26 mouse cellular contexts compared by ENCODE assay signal in genomic region chr6:143423026-143423425, GRCm38 (mm10).
DNase-seq lines count a peak whose midpoint lies in the region; ATAC-seq lines count a peak whose summit lies in the region.
"Had no signal": no experiment of that assay in that cellular context is flagged by ENCODE, and none has a peak within 500 bp of the region (broad histone marks: within the 10 kb centered on the region; RNA-seq: fewer than 3 reads in every experiment).

No protein-coding gene starts in this region.

- no peak overlapping the region for H3K4me2 ChIP-seq in heart, embryonic 11.5 days
- H3K4me2 ChIP-seq in intestine, embryonic 14.5 days (ENCODE audit: low read length): no peak overlapping the region
- no peak overlapping the region for H3K4me2 ChIP-seq in intestine, embryonic 16.5 days (ENCODE audit: low read depth, low read length)
- H3K4me2 ChIP-seq in limb, embryonic 12.5 days: no peak overlapping the region
- no peak overlapping the region for H3K4me2 ChIP-seq in kidney, embryonic 15.5 days
- H3K4me2 ChIP-seq: embryonic facial prominence, embryonic 13.5 days; embryonic facial prominence, embryonic 15.5 days; forebrain, embryonic 12.5 days had no signal

- H3K36me3 ChIP-seq in heart, embryonic 11.5 days (ENCODE audit: control insufficient read depth, insufficient read depth, low read length): no peaks in the 10 kb centered on the region
- H3K36me3 ChIP-seq in intestine, embryonic 14.5 days (ENCODE audit: control insufficient read depth, insufficient read depth, low read length): no peaks in the 10 kb centered on the region
- no peaks in the 10 kb centered on the region for H3K36me3 ChIP-seq in intestine, embryonic 16.5 days (ENCODE audit: control insufficient read depth, insufficient read depth, low read length)
- no peaks in the 10 kb centered on the region for H3K36me3 ChIP-seq in limb, embryonic 12.5 days
- H3K36me3 ChIP-seq in limb, embryonic 10.5 days: no peaks in the 10 kb centered on the region
- no peaks in the 10 kb centered on the region for H3K36me3 ChIP-seq in kidney, embryonic 15.5 days
- H3K36me3 ChIP-seq: embryonic facial prominence, embryonic 13.5 days; embryonic facial prominence, embryonic 15.5 days; forebrain, embryonic 10.5 days; forebrain, embryonic 12.5 days; G1E had no signal

- peak; percentile 85 for DNase-seq in heart, adult 11 months
- DNase-seq in intestine, embryonic 14.5 days (ENCODE audit: low spot score): peak; percentile 27
- DNase-seq in limb, embryonic 10.5 days (ENCODE audit: low spot score): no peak
- DNase-seq in ZHBTc4 (ENCODE audit: low read depth, low spot score): peak; percentile 16
- DNase-seq: adrenal gland, adult 2 months; adrenal gland, postnatal 10 days; adrenal gland, postnatal 25 days; cerebellum, adult 11 months; cerebellum, adult 18-20 months; cerebellum, adult 8-10 months; cerebellum, postnatal 14 days; cerebellum, postnatal 36 days; embryo, embryonic 11 days had no signal

- H3K27ac ChIP-seq in heart, embryonic 11.5 days (ENCODE audit: low read depth, low read length): no peak overlapping the region
- H3K27ac ChIP-seq in intestine, embryonic 14.5 days (ENCODE audit: low read depth): no peak overlapping the region
- no peak overlapping the region for H3K27ac ChIP-seq in intestine, embryonic 16.5 days (ENCODE audit: low read length)
- 0 out of 2 replicates have a peak overlapping the region, but pooled peaks have one; percentile 4 for H3K27ac ChIP-seq in limb, embryonic 12.5 days
- H3K27ac ChIP-seq in limb, embryonic 10.5 days: no peak overlapping the region
- H3K27ac ChIP-seq in kidney, embryonic 15.5 days: no peak overlapping the region
- H3K27ac ChIP-seq: embryonic facial prominence, embryonic 13.5 days; embryonic facial prominence, embryonic 15.5 days; forebrain, embryonic 10.5 days; forebrain, embryonic 12.5 days had no signal

- no peak overlapping the region for H3K4me3 ChIP-seq in heart, embryonic 11.5 days (ENCODE audit: low read depth, low read length)
- no peak overlapping the region for H3K4me3 ChIP-seq in intestine, embryonic 14.5 days (ENCODE audit: low read depth, low read length)
- no peak overlapping the region for H3K4me3 ChIP-seq in intestine, embryonic 16.5 days (ENCODE audit: low read length)
- no peak overlapping the region for H3K4me3 ChIP-seq in limb, embryonic 12.5 days (replicated peaks)
- H3K4me3 ChIP-seq in limb, embryonic 10.5 days: no peak overlapping the region
- no peak overlapping the region for H3K4me3 ChIP-seq in kidney, embryonic 15.5 days (replicated peaks)
- H3K4me3 ChIP-seq: embryonic facial prominence, embryonic 13.5 days; embryonic facial prominence, embryonic 15.5 days; erythroblast, embryonic 14.5 days; forebrain, embryonic 10.5 days; forebrain, embryonic 12.5 days had no signal

- H3K27me3 ChIP-seq in heart, embryonic 11.5 days (ENCODE audit: control insufficient read depth, insufficient read depth, low read length): no peaks in the 10 kb centered on the region
- no peaks in the 10 kb centered on the region for H3K27me3 ChIP-seq in intestine, embryonic 14.5 days (replicated peaks; ENCODE audit: control insufficient read depth, insufficient read depth, low read length)
- no peaks in the 10 kb centered on the region for H3K27me3 ChIP-seq in intestine, embryonic 16.5 days (replicated peaks; ENCODE audit: control insufficient read depth, insufficient read depth, low read length)
- H3K27me3 ChIP-seq in limb, embryonic 12.5 days: 0 out of 2 replicates have a peak, but pooled peaks cover 11% of the 10 kb centered on the region
- H3K27me3 ChIP-seq in limb, embryonic 10.5 days (ENCODE audit: low read depth, poor library complexity, severe bottlenecking): no peaks in the 10 kb centered on the region
- no peaks in the 10 kb centered on the region for H3K27me3 ChIP-seq in kidney, embryonic 15.5 days
- H3K27me3 ChIP-seq: forebrain, embryonic 12.5 days had no signal

- no peaks in the 10 kb centered on the region for H3K9me3 ChIP-seq in heart, embryonic 11.5 days (replicated peaks; ENCODE audit: control insufficient read depth, low read length)
- no peaks in the 10 kb centered on the region for H3K9me3 ChIP-seq in intestine, embryonic 14.5 days (ENCODE audit: control insufficient read depth, low read length)
- H3K9me3 ChIP-seq in intestine, embryonic 16.5 days (ENCODE audit: control insufficient read depth, low read length): no peaks in the 10 kb centered on the region
- no peaks in the 10 kb centered on the region for H3K9me3 ChIP-seq in limb, embryonic 12.5 days
- H3K9me3 ChIP-seq in limb, embryonic 10.5 days (replicated peaks): no peaks in the 10 kb centered on the region
- no peaks in the 10 kb centered on the region for H3K9me3 ChIP-seq in kidney, embryonic 15.5 days (replicated peaks)
- H3K9me3 ChIP-seq: embryonic facial prominence, embryonic 13.5 days; embryonic facial prominence, embryonic 15.5 days; forebrain, embryonic 10.5 days; forebrain, embryonic 12.5 days had no signal

- WGBS in heart, embryonic 11.5 days (ENCODE audit: insufficient replicate concordance): 87% methylated on average over 14 of the region's 14 CpGs
- WGBS in intestine, embryonic 14.5 days: 90% methylated on average over 14 of the region's 14 CpGs
- 93% methylated on average over 14 of the region's 14 CpGs for WGBS in intestine, embryonic 16.5 days
- 84% methylated on average over 14 of the region's 14 CpGs for WGBS in limb, embryonic 12.5 days
- 92% methylated on average over 14 of the region's 14 CpGs for WGBS in limb, embryonic 10.5 days
- WGBS in kidney, embryonic 15.5 days: 93% methylated on average over 14 of the region's 14 CpGs

- H3K9ac ChIP-seq in heart, embryonic 11.5 days (ENCODE audit: low read depth, low read length): no peak overlapping the region
- no peak overlapping the region for H3K9ac ChIP-seq in intestine, embryonic 14.5 days (ENCODE audit: low read length)
- no peak overlapping the region for H3K9ac ChIP-seq in intestine, embryonic 16.5 days (ENCODE audit: low read depth, low read length)
- no peak overlapping the region for H3K9ac ChIP-seq in limb, embryonic 12.5 days (replicated peaks)
- H3K9ac ChIP-seq in kidney, embryonic 15.5 days: no peak overlapping the region
- H3K9ac ChIP-seq: embryonic facial prominence, embryonic 13.5 days; embryonic facial prominence, embryonic 15.5 days; forebrain, embryonic 12.5 days had no signal

- ATAC-seq in heart, embryonic 11.5 days (replicated peaks; ENCODE audit: insufficient number of reproducible peaks, low FRiP score, low TSS enrichment): no peak
- no peak for ATAC-seq in intestine, embryonic 14.5 days (replicated peaks; ENCODE audit: low FRiP score, low TSS enrichment, low read depth)
- no peak for ATAC-seq in intestine, embryonic 16.5 days
- no peak for ATAC-seq in limb, embryonic 12.5 days (ENCODE audit: insufficient number of reproducible peaks, insufficient read depth, low FRiP score, low TSS enrichment, low read depth)
- ATAC-seq in kidney, embryonic 15.5 days (replicated peaks; ENCODE audit: low FRiP score): no peak
- ATAC-seq: forebrain, embryonic 14.5 days; forebrain, embryonic 16.5 days; Patski had no signal

- no peaks in the 10 kb centered on the region for H3K4me1 ChIP-seq in heart, embryonic 11.5 days (ENCODE audit: control insufficient read depth, insufficient read depth, low read length)
- no peaks in the 10 kb centered on the region; the same call in 1 of the 2 replicates for H3K4me1 ChIP-seq in intestine, embryonic 14.5 days (replicated peaks; ENCODE audit: control insufficient read depth, insufficient read depth, low read length)
- peaks cover 5% of the 10 kb centered on the region; the same call in 1 of the 2 replicates for H3K4me1 ChIP-seq in intestine, embryonic 16.5 days (ENCODE audit: control insufficient read depth, insufficient read depth, low read length)
- H3K4me1 ChIP-seq in limb, embryonic 12.5 days (replicated peaks): peaks cover 3% of the 10 kb centered on the region; the same call in 1 of the 2 replicates
- peaks cover 16% of the 10 kb centered on the region for H3K4me1 ChIP-seq in limb, embryonic 10.5 days
- H3K4me1 ChIP-seq in kidney, embryonic 15.5 days: peaks cover 5% of the 10 kb centered on the region
- H3K4me1 ChIP-seq: embryonic facial prominence, embryonic 15.5 days; forebrain, embryonic 10.5 days; forebrain, embryonic 12.5 days had no signal
